Mouse (Mus musculus) thymus, postnatal 36 days (tissue): ENCODE data around the gene Rpap3.

Experiments
- DNase-seq, 2 experiments: peaks; one replicate each; pipeline ENCODE4 v3.0.0; 2022; ENCODE audit warnings: mixed read lengths in 2 of 2

The Rpap3 gene

GRCm38 (mm10) chr15:97684118-97684517, 21.5 kb downstream of the Rpap3 start:
- no peak for DNase-seq

- DNase-seq = no peak
Observed at GRCm38 (mm10) chr15:97682053-97682452, 23.6 kb downstream of the Rpap3 start.

GRCm38 (mm10) chr15:97679991-97680681, 25.5 kb downstream of the Rpap3 start:
- DNase-seq = no peak

- DNase-seq = no peak
Observed at GRCm38 (mm10) chr15:97677341-97677740, 28.3 kb downstream of the Rpap3 start.

- no peak for DNase-seq
Observed at GRCm38 (mm10) chr15:97675927-97676326, 29.7 kb downstream of the Rpap3 start.

- DNase-seq = no peak
Observed at GRCm38 (mm10) chr15:97674423-97674822, 31.2 kb downstream of the Rpap3 start.

- no peak for DNase-seq
Observed at GRCm38 (mm10) chr15:97673256-97674000, 32.2 kb downstream of the Rpap3 start.

- no peak for DNase-seq
Observed at GRCm38 (mm10) chr15:97672211-97672765, 33.3 kb downstream of the Rpap3 start.

- DNase-seq = no peak
Observed at GRCm38 (mm10) chr15:97670554-97670953, 35.1 kb downstream of the Rpap3 start.

GRCm38 (mm10) chr15:97668158-97668877, 37.3 kb downstream of the Rpap3 start:
- DNase-seq = peak in 1 of 2 experiments; percentile 22

- DNase-seq = peak; percentile 48 to 55
Observed at GRCm38 (mm10) chr15:97667437-97667836, 38.2 kb downstream of the Rpap3 start.

- no peak for DNase-seq
Observed at GRCm38 (mm10) chr15:97666457-97666770, 39.2 kb downstream of the Rpap3 start.

- DNase-seq = no peak
Observed at GRCm38 (mm10) chr15:97665770-97666456, 39.7 kb downstream of the Rpap3 start.

- no peak for DNase-seq
Observed at GRCm38 (mm10) chr15:97664981-97665668, 40.5 kb downstream of the Rpap3 start.

- DNase-seq = peak; percentile 69 to 74
Observed at GRCm38 (mm10) chr15:97663750-97664406, 41.7 kb downstream of the Rpap3 start.

- DNase-seq = no peak
Observed at GRCm38 (mm10) chr15:97658755-97659116, 46.9 kb downstream of the Rpap3 start.

GRCm38 (mm10) chr15:97657856-97658754, 47.5 kb downstream of the Rpap3 start:
- no peak for DNase-seq

GRCm38 (mm10) chr15:97657420-97657819, 48.2 kb downstream of the Rpap3 start:
- no peak for DNase-seq

GRCm38 (mm10) chr15:97649726-97650125, 55.9 kb downstream of the Rpap3 start:
- DNase-seq = no peak

GRCm38 (mm10) chr15:97648176-97648575, 57.4 kb downstream of the Rpap3 start:
- no peak for DNase-seq

- no peak for DNase-seq
Observed at GRCm38 (mm10) chr15:97646426-97646825, 59.2 kb downstream of the Rpap3 start.
